Mouse (Mus musculus): ENCODE data around the gene Lcn5. TPM values are rescaled to one million over a fixed set of nuclear protein-coding genes. Genes with fewer than 3 reads are reported as not detected.

Gene Lcn5
- total and polyA plus RNA-seq, 3 experiments, result not detected

DNA sequence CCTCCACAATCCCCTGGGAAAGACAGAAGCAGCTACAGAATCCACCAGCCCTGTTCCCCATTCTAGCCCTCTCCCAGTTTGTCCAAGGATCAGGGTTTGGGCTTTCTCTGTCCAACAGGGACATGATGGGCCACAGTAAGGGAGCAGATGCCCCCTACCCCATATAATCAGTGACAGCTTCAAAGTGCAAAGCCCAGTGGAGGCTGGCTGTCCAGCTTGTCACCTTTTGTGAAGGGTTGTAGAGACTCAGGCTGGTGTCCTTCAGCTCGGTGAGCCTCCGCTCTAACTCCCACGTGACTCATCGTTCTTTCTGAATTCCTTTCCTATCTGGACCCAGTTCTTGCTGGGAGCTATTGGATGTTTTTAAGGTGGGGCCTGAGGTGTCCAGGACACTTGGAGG, 46.0 kb downstream of the Lcn5 start:
- no peak overlapping the region for H3K4me3 ChIP-seq (ENCODE audit: control insufficient read depth in 1 of 2, insufficient read depth in 1 of 2, low read depth in 2 of 2, low read length in 2 of 2)
- H3K4me1 ChIP-seq (ENCODE audit: control insufficient read depth in 1 of 2, insufficient read depth in 2 of 2, low read length in 2 of 2), result no peaks in the 10 kb centered on the region
- no peaks in the 10 kb centered on the region for H3K9me3 ChIP-seq (replicated peaks; ENCODE audit: insufficient read depth, low read length)
- no peaks in the 10 kb centered on the region for H3K36me3 ChIP-seq (ENCODE audit: control insufficient read depth in 1 of 2, insufficient read depth in 2 of 2, low read length in 2 of 2)
- no peak for TF ChIP-seq MYC (IDR thresholded peaks at IDR 0.05; ENCODE audit: low read depth, low read length)
- no peak for TF ChIP-seq BHLHE40 (IDR thresholded peaks at IDR 0.05; ENCODE audit: borderline replicate concordance, low read depth, low read length)
- TF ChIP-seq E2F4 (IDR thresholded peaks at IDR 0.05; ENCODE audit: borderline replicate concordance, low read depth, low read length), result no peak
- TF ChIP-seq CHD2 (IDR thresholded peaks at IDR 0.05; ENCODE audit: low read length), result no peak
- TF ChIP-seq HCFC1 (IDR thresholded peaks at IDR 0.05; ENCODE audit: low read depth, low read length), result no peak
- no peak for TF ChIP-seq MYB (IDR thresholded peaks at IDR 0.05; ENCODE audit: low read depth, low read length)
- no peak for TF ChIP-seq MXI1 (IDR thresholded peaks at IDR 0.05; ENCODE audit: low read depth, low read length)
- no peak for TF ChIP-seq ZC3H11A (IDR thresholded peaks at IDR 0.05; ENCODE audit: low read depth, low read length)
- TF ChIP-seq UBTF (IDR thresholded peaks at IDR 0.05; ENCODE audit: borderline replicate concordance, insufficient read depth, low read depth, low read length), result no peak
- TF ChIP-seq ZMIZ1 (IDR thresholded peaks at IDR 0.05; ENCODE audit: low read depth, low read length), result no peak
- TF ChIP-seq NRF1 (IDR thresholded peaks at IDR 0.05; ENCODE audit: insufficient read depth, low read depth, low read length, poor library complexity, severe bottlenecking), result no peak
- no peak for TF ChIP-seq ZKSCAN1 (IDR thresholded peaks at IDR 0.05; ENCODE audit: low read depth, low read length)
- TF ChIP-seq GATA1 (IDR thresholded peaks at IDR 0.05; ENCODE audit: low read depth, low read length), result no peak
- no peak for TF ChIP-seq GABPA (IDR thresholded peaks at IDR 0.05; ENCODE audit: low read depth, low read length)
- TF ChIP-seq POLR2AphosphoS2 (IDR thresholded peaks at IDR 0.05; ENCODE audit: low read length), result no peak
- no peak for TF ChIP-seq TBP (IDR thresholded peaks at IDR 0.05; ENCODE audit: low read depth, low read length)
- H3K27ac ChIP-seq (ENCODE audit: control insufficient read depth, low read depth, low read length), result no peak overlapping the region
- no peak overlapping the region for H3K9ac ChIP-seq (ENCODE audit: control insufficient read depth, low read depth, low read length, poor library complexity, severe bottlenecking)
- no peaks in the 10 kb centered on the region for H3K79me2 ChIP-seq (ENCODE audit: control insufficient read depth, insufficient read depth, low read length, poor library complexity)
- H3K27me3 ChIP-seq (ENCODE audit: control insufficient read depth in 1 of 2, insufficient read depth in 2 of 2, low read length in 2 of 2), result no peaks in the 10 kb centered on the region; a peak in 1 of 4 replicates
- DNase-seq (ENCODE audit: low read depth, low spot score), result no peak

DNA sequence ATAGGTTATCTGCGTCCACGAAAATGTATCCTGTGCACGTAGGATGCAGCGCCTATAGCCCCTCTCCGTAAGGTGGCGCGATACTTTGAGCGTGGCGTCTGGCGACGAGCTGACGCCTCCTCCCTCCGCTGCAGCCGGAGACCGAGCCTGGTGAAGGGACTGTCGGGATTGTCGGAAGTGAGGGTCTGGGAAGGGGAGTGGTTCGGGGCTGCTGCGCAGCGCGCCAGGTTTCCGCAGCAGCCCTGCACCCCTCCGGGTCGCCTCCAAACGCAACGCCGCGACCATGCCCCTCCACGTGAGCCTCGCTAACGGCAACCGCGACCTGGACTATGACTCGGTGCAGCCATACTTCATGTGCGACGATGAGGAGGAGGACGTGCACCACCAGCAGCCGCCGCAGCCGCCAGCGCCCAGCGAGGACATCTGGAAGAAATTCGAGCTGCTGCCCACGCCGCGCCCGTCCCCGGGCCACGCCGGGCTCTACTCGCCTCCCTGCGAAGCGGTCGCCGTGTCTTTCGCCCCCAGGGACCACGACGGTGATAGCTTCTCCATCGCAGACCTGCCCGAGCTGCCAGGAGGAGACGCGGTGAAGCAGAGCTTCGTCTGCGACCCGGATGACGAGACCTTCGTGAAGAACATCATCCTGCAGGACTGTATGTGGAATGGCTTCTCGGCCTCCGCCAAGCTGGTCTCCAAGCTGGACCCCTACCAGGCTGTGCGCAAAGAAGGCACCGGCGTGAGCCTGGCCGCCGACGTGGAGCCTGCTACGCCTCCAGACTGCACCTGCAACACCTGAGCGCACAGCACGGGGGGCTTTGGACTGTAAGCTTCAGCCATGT, 49.1 kb downstream of the Lcn5 start, which contains the start of gene Bmyc:
Bmyc (plus strand) TSS at position 97 of the 839 bp plus-strand sequence.
- Histone ChIP-seq H3K79me2 (ENCODE audit: control insufficient read depth, insufficient read depth, low read length, poor library complexity) (no peaks in the 10 kb centered on the region), H3K4me1 (ENCODE audit: control insufficient read depth in 1 of 2, insufficient read depth in 2 of 2, low read length in 2 of 2) (no peaks in the 10 kb centered on the region), H3K27ac (ENCODE audit: control insufficient read depth, low read depth, low read length) (no peak within 1 kb of the TSS), H3K9me3 (replicated peaks; ENCODE audit: insufficient read depth, low read length) (no peaks in the 10 kb centered on the region), H3K4me3 (ENCODE audit: control insufficient read depth in 1 of 2, insufficient read depth in 1 of 2, low read depth in 2 of 2, low read length in 2 of 2) (no peak within 1 kb of the TSS), H3K9ac (ENCODE audit: control insufficient read depth, low read depth, low read length, poor library complexity, severe bottlenecking) (no peak within 1 kb of the TSS), H3K27me3 (ENCODE audit: control insufficient read depth in 1 of 2, insufficient read depth in 2 of 2, low read length in 2 of 2) (no peaks in the 10 kb centered on the region; a peak in 1 of 4 replicates), H3K36me3 (ENCODE audit: control insufficient read depth in 1 of 2, insufficient read depth in 2 of 2, low read length in 2 of 2) (no peaks in the 10 kb centered on the region)
- no peak for DNase-seq (ENCODE audit: low read depth, low spot score)
- no peak for TF ChIP-seq GABPA (IDR thresholded peaks at IDR 0.05; ENCODE audit: low read depth, low read length)
- no peak for TF ChIP-seq CTCF (IDR thresholded peaks at IDR 0.05 in 2 of 3, conservative IDR thresholded peaks at IDR 0.05 in 1 of 3; ENCODE audit: control insufficient read depth in 1 of 3, insufficient read depth in 1 of 3, low read depth in 2 of 3, low read length in 3 of 3, poor library complexity in 1 of 3, severe bottlenecking in 1 of 3)
- no peak for TF ChIP-seq SMC3 (IDR thresholded peaks at IDR 0.05; ENCODE audit: low read depth, low read length)
- no peak for TF ChIP-seq E2F4 (IDR thresholded peaks at IDR 0.05; ENCODE audit: borderline replicate concordance, low read depth, low read length)
- TF ChIP-seq POLR2AphosphoS2 (IDR thresholded peaks at IDR 0.05; ENCODE audit: low read length), result no peak

All from MEL (cell line).